Comparison of ENCODE assay signal across 22 mouse cellular contexts in genomic region chr12:52856104-52856503, GRCm38 (mm10).
DNase-seq lines count a peak whose midpoint lies in the region; ATAC-seq and TF ChIP-seq lines count a peak whose summit lies in the region.
"Had no signal": no experiment of that assay in that cellular context is flagged by ENCODE, and none has a peak within 500 bp of the region (broad histone marks: within the 10 kb centered on the region; RNA-seq: fewer than 3 reads in every experiment).

No protein-coding gene starts in this region.

- H3K79me2 ChIP-seq in heart, adult 2 months (replicated peaks; ENCODE audit: control insufficient read depth, insufficient read depth, low read length) = no peaks in the 10 kb centered on the region

- TF ChIP-seq CTCF in heart, adult 2 months (IDR thresholded peaks at IDR 0.05) = peak; percentile 35

- peak overlapping the region; percentile 39 for H3K4me3 ChIP-seq in heart, adult 2 months
- H3K4me3 ChIP-seq in heart, embryonic 13.5 days = peak overlapping the region; percentile 46
- H3K4me3 ChIP-seq in heart, embryonic 16.5 days (ENCODE audit: low read length) = peak overlapping the region; percentile 53
- H3K4me3 ChIP-seq: embryonic facial prominence, embryonic 13.5 days; forebrain, embryonic 12.5 days; hindbrain, embryonic 12.5 days had no signal

- no peak for ATAC-seq in heart, embryonic 13.5 days (ENCODE audit: extremely low read depth, insufficient number of reproducible peaks, low FRiP score, low TSS enrichment)
- no peak for ATAC-seq in heart, embryonic 16.5 days (replicated peaks; ENCODE audit: extremely low read depth, insufficient read depth, low FRiP score)
- ATAC-seq: activated CD4-positive, CD25-positive, alpha-beta regulatory T cell, adult 4 months; forebrain, postnatal 0 days; hindbrain, embryonic 16.5 days; inflammation-experienced regulatory T-cells, adult 6 months; intestine, postnatal 0 days; Patski had no signal

- H3K27ac ChIP-seq in heart, adult 2 months = peak overlapping the region; percentile 4; the same call in 1 of the 2 replicates
- 0 out of 2 replicates have a peak overlapping the region, but pooled peaks have one; percentile 40 for H3K27ac ChIP-seq in heart, embryonic 13.5 days (replicated peaks)
- H3K27ac ChIP-seq in heart, embryonic 16.5 days (ENCODE audit: low read length) = peak overlapping the region; percentile 73
- H3K27ac ChIP-seq: embryonic facial prominence, embryonic 13.5 days; forebrain, embryonic 12.5 days; hindbrain, embryonic 12.5 days had no signal

- H3K4me1 ChIP-seq in heart, adult 2 months (ENCODE audit: control insufficient read depth, insufficient read depth, low read length) = peaks cover 5% of the 10 kb centered on the region
- peaks cover 49% of the 10 kb centered on the region for H3K4me1 ChIP-seq in heart, embryonic 13.5 days
- peaks cover 15% of the 10 kb centered on the region for H3K4me1 ChIP-seq in heart, embryonic 16.5 days (ENCODE audit: control insufficient read depth, insufficient read depth, low read length)

- TF ChIP-seq EP300 in heart, adult 2 months (IDR thresholded peaks at IDR 0.05; ENCODE audit: insufficient read depth, low read depth, low read length) = no peak

- peaks cover 2% of the 10 kb centered on the region; the same call in 1 of the 2 replicates for H3K36me3 ChIP-seq in heart, adult 2 months (ENCODE audit: control insufficient read depth, insufficient read depth, low read length)
- no peaks in the 10 kb centered on the region for H3K36me3 ChIP-seq in heart, embryonic 13.5 days
- no peaks in the 10 kb centered on the region for H3K36me3 ChIP-seq in heart, embryonic 16.5 days (ENCODE audit: control insufficient read depth, insufficient read depth)
- H3K36me3 ChIP-seq: embryonic facial prominence, embryonic 13.5 days; forebrain, embryonic 12.5 days; hindbrain, embryonic 12.5 days had no signal

- no peak for TF ChIP-seq POLR2A in heart, adult 2 months (IDR thresholded peaks at IDR 0.05; ENCODE audit: insufficient read depth, low read depth, low read length)

- DNase-seq in heart, adult 2 months = no peak
- no peak for DNase-seq in heart, postnatal 25 days (ENCODE audit: low spot score)
- DNase-seq in heart, postnatal 4 days = no peak
- DNase-seq in urinary bladder, postnatal 36 days (ENCODE audit: low spot score in 2 of 2) = no peak
- DNase-seq: adrenal gland, postnatal 25 days; cerebellum, adult 18-20 months; cerebellum, adult 9-11 months; cerebellum, postnatal 36 days; forebrain, postnatal 0 days; gastrocnemius, postnatal 36 days; kidney, adult 8-10 months had no signal

- no peaks in the 10 kb centered on the region for H3K27me3 ChIP-seq in heart, adult 2 months (ENCODE audit: control insufficient read depth, insufficient read depth, low read length)
- H3K27me3 ChIP-seq in heart, embryonic 13.5 days (replicated peaks) = no peaks in the 10 kb centered on the region
- no peaks in the 10 kb centered on the region for H3K27me3 ChIP-seq in heart, embryonic 16.5 days (ENCODE audit: control insufficient read depth, insufficient read depth, low read length)
- H3K27me3 ChIP-seq: CH12.LX; embryonic facial prominence, embryonic 13.5 days; forebrain, embryonic 12.5 days; hindbrain, embryonic 12.5 days; Patski had no signal

- peak overlapping the region; percentile 65 for H3K4me2 ChIP-seq in heart, embryonic 13.5 days
- H3K4me2 ChIP-seq in heart, embryonic 16.5 days (ENCODE audit: low read depth, low read length) = peak overlapping the region; percentile 62
- H3K4me2 ChIP-seq: embryonic facial prominence, embryonic 13.5 days; forebrain, embryonic 12.5 days; hindbrain, embryonic 12.5 days had no signal

- WGBS in heart, adult 2 months = 48% methylated on average over 1 of the region's 1 CpGs
- WGBS in heart, embryonic 13.5 days = 81% methylated on average over 1 of the region's 1 CpGs
- 50% methylated on average over 1 of the region's 1 CpGs for WGBS in heart, embryonic 16.5 days

- no peak overlapping the region for H3K9ac ChIP-seq in heart, adult 2 months (ENCODE audit: low read depth, low read length)
- H3K9ac ChIP-seq in heart, embryonic 13.5 days = peak overlapping the region; percentile 53
- peak overlapping the region; percentile 64 for H3K9ac ChIP-seq in heart, embryonic 16.5 days (ENCODE audit: low read length)
- H3K9ac ChIP-seq: embryonic facial prominence, embryonic 13.5 days; forebrain, embryonic 12.5 days; forebrain, postnatal 0 days; hindbrain, embryonic 12.5 days had no signal

- no peaks in the 10 kb centered on the region for H3K9me3 ChIP-seq in heart, embryonic 13.5 days
- no peaks in the 10 kb centered on the region for H3K9me3 ChIP-seq in heart, embryonic 16.5 days (replicated peaks; ENCODE audit: control insufficient read depth, low read length)
- H3K9me3 ChIP-seq: embryonic facial prominence, embryonic 13.5 days; forebrain, embryonic 12.5 days; hindbrain, embryonic 12.5 days had no signal

- intact Hi-C loops in heart, adult 2 months (cut with DNase I) = no loop called here
- intact Hi-C loops in heart, postnatal 25 days (cut with DNase I) = no loop called here

Comparison
In these comparisons a context has a peak if more than half of its experiments do, and no peak if none do; other contexts are left out.
1. H3K27ac ChIP-seq: peak in every context shown above with its lines; median percentile 73 in heart, embryonic 16.5 days; 40 in heart, embryonic 13.5 days; 4 in heart, adult 2 months.